Mouse (Mus musculus): ENCODE measurements around the gene Pi16. TPM values are rescaled to one million over a fixed set of nuclear protein-coding genes. Genes with fewer than 3 reads are reported as not detected.
"Not testable (repeated sequence)": the region's sequence is repeated elsewhere in the genome, so short reads cannot be mapped to it uniquely, and the experiment has no call there.

The Pi16 gene
- 1.9 and 2.4 TPM in 2 replicates for polyA plus RNA-seq (2015; fragmentation: Nextera tagmentation; extraction: Ambion mirVana)

DNA sequence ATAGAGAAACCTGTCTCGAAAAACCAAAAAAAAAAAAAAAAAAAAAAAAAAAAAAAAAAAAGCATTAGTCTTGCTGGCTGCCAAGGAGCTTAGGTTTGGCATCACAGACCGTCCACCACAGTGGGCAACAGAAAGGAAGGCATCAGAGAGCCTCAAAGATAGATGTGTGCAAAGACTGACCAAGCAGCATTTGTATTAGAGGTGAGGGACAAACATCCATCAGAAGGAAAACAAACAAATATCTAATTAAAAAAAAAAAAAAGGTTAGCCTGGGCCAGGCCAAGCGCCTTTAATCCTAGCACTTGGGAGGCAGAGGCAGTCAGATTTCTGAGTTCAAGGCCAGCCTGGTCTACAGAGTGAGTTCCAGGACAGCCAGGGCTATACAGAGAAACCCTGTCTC, at the start of gene Pi16:
Gene Pi16 (plus strand): TSS at position 301 of the 400 bp plus-strand sequence.
- H3K27me3 ChIP-seq = peaks cover 24% of the 10 kb centered on the region
- 76% methylated on average over 3 of the region's 3 CpGs for WGBS
- H3K36me3 ChIP-seq; H3K9me3 ChIP-seq; H3K4me1 ChIP-seq; H3K4me3 ChIP-seq; ATAC-seq (ENCODE audit: borderline replicate concordance, extremely low read depth, low FRiP score, low TSS enrichment); H3K9ac ChIP-seq; H3K27ac ChIP-seq; H3K4me2 ChIP-seq: not testable (repeated sequence)

- Histone ChIP-seq H3K4me3 (peak overlapping the region; percentile 64), H3K9me3 (no peaks in the 10 kb centered on the region), H3K9ac (peak overlapping the region; percentile 41), H3K27ac (peak overlapping the region; percentile 91), H3K4me2 (peak overlapping the region; percentile 58), H3K36me3 (no peaks in the 10 kb centered on the region), H3K27me3 (no peaks in the 10 kb centered on the region), H3K4me1 (peaks cover 20% of the 10 kb centered on the region)
- peak; percentile 19; the same call in 1 of the 2 replicates for ATAC-seq (ENCODE audit: borderline replicate concordance, extremely low read depth, low FRiP score, low TSS enrichment)
- WGBS = 45% methylated on average over 6 of the region's 6 CpGs
These were observed 49.4 kb upstream of the Pi16 start for GRCm38 (mm10) chr17:29267931-29268681.

DNA sequence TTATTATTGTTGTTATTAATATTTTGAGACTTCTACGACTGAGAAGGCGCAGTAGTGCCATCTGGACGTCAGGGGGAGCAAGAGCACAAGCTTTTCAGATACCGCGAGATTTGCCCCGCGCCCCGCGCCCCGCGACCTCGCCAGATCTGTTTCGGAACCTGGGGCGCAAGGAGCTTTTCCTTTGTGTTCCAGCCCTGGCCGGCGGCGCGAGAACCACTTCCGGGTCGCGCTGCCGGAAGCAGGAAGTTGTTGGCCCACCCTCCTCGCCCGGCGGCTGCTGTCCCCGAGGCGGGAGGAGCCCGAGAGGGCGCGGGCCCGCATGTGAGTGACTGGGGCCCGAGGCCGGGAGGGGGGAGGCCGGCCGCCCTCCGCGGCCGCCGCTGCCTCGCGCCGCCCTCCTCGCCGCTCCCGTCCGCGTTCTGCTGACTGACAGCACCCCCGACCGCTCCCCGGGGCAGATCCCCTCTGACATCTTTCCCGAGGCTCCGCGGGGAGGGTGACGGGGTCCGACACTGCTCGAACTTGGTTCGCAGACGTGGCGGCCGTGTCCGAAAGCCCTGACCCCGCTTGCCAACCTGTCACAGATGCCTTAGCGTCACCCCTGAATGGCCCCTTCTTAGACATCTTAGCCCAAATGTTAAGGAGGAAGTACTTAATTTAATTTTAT, 48.7 kb upstream of the Pi16 start, which contains the start of gene BC004004:
Gene BC004004 (plus strand): TSS at position 107 of the 667 bp plus-strand sequence.
- Histone ChIP-seq H3K9me3 (no peaks in the 10 kb centered on the region), H3K4me3 (peak within 1 kb of the TSS; percentile 64), H3K27me3 (no peaks in the 10 kb centered on the region), H3K9ac (peak within 1 kb of the TSS; percentile 76), H3K36me3 (no peaks in the 10 kb centered on the region), H3K4me1 (peaks cover 19% of the 10 kb centered on the region), H3K27ac (peak within 1 kb of the TSS; percentile 91), H3K4me2 (peak within 1 kb of the TSS; percentile 58)
- WGBS = under 1% methylated on average over 38 of the region's 63 CpGs
- ATAC-seq (ENCODE audit: borderline replicate concordance, extremely low read depth, low FRiP score, low TSS enrichment) = peak; percentile 91

DNA sequence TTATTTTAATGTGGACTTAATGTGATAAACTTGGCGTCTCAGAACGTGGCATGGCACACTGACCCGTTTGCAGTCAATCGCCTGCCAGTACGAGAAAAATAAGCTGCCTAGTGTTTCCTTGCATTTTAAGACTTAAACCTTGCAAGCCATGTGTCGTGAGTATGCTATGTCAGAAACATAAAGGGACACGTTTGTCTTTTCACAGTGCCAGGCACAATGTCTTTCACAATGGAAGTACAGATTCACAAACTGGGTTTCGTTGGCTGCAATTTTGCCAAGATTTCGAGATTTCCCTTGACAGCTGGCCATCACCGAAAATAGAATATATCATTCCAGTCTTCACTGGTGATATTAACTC, 48.2 kb upstream of the Pi16 start:
- Histone ChIP-seq H3K9ac (peak overlapping the region; percentile 76), H3K4me2 (peak overlapping the region; percentile 58), H3K9me3 (no peaks in the 10 kb centered on the region), H3K27me3 (no peaks in the 10 kb centered on the region), H3K4me1 (peaks cover 16% of the 10 kb centered on the region), H3K27ac (peak overlapping the region; percentile 91), H3K4me3 (peak overlapping the region; percentile 64), H3K36me3 (no peaks in the 10 kb centered on the region)
- no peak for ATAC-seq (ENCODE audit: borderline replicate concordance, extremely low read depth, low FRiP score, low TSS enrichment)
- 18% methylated on average over 10 of the region's 10 CpGs for WGBS

- Histone ChIP-seq H3K27me3 (no peaks in the 10 kb centered on the region), H3K4me1 (peaks cover 10% of the 10 kb centered on the region), H3K4me3 (no peak overlapping the region), H3K4me2 (peak overlapping the region; percentile 58), H3K9ac (no peak overlapping the region), H3K9me3 (no peaks in the 10 kb centered on the region), H3K36me3 (no peaks in the 10 kb centered on the region), H3K27ac (no peak overlapping the region)
- WGBS = 88% methylated on average over 9 of the region's 9 CpGs
- no peak for ATAC-seq (ENCODE audit: borderline replicate concordance, extremely low read depth, low FRiP score, low TSS enrichment)
These were observed 47.3 kb upstream of the Pi16 start for GRCm38 (mm10) chr17:29270148-29270698.

- ATAC-seq (ENCODE audit: borderline replicate concordance, extremely low read depth, low FRiP score, low TSS enrichment) = no peak
- Histone ChIP-seq H3K27me3 (no peaks in the 10 kb centered on the region), H3K4me1 (peaks cover 6% of the 10 kb centered on the region), H3K4me2 (no peak overlapping the region), H3K36me3 (no peaks in the 10 kb centered on the region), H3K9ac (no peak overlapping the region), H3K4me3 (no peak overlapping the region), H3K27ac (no peak overlapping the region), H3K9me3 (no peaks in the 10 kb centered on the region)
- 43% methylated on average over 7 of the region's 7 CpGs for WGBS
These were observed 44.3 kb upstream of the Pi16 start for GRCm38 (mm10) chr17:29273156-29273555.

- Histone ChIP-seq H3K27me3 (no peaks in the 10 kb centered on the region), H3K9me3 (no peaks in the 10 kb centered on the region), H3K4me3 (no peak overlapping the region), H3K27ac (no peak overlapping the region), H3K36me3 (no peaks in the 10 kb centered on the region; the same call in 1 of the 2 replicates), H3K9ac (no peak overlapping the region), H3K4me1 (peaks cover 4% of the 10 kb centered on the region; the same call in 1 of the 2 replicates), H3K4me2 (no peak overlapping the region)
- WGBS = 83% methylated on average over 11 of the region's 11 CpGs
- ATAC-seq (ENCODE audit: borderline replicate concordance, extremely low read depth, low FRiP score, low TSS enrichment) = no peak
These were observed 43.6 kb upstream of the Pi16 start for GRCm38 (mm10) chr17:29273889-29274288.

GRCm38 (mm10) chr17:29280422-29280821, 37.1 kb upstream of the Pi16 start:
- ATAC-seq (ENCODE audit: borderline replicate concordance, extremely low read depth, low FRiP score, low TSS enrichment) = no peak
- WGBS = 90% methylated on average over 5 of the region's 5 CpGs

GRCm38 (mm10) chr17:29281541-29281940, 35.9 kb upstream of the Pi16 start:
- Histone ChIP-seq H3K4me1 (no peaks in the 10 kb centered on the region), H3K4me3 (no peak overlapping the region), H3K27ac (no peak overlapping the region), H3K9ac (no peak overlapping the region), H3K36me3 (peaks cover 23% of the 10 kb centered on the region; the same call in 1 of the 2 replicates), H3K27me3 (no peaks in the 10 kb centered on the region), H3K4me2 (no peak overlapping the region), H3K9me3 (no peaks in the 10 kb centered on the region)
- ATAC-seq (ENCODE audit: borderline replicate concordance, extremely low read depth, low FRiP score, low TSS enrichment) = no peak
- 80% methylated on average over 5 of the region's 5 CpGs for WGBS

More at GRCm38 (mm10) chr17:29280422-29280821, 37.1 kb upstream of the Pi16 start:
- Histone ChIP-seq H3K4me2 (no peak overlapping the region), H3K27me3 (no peaks in the 10 kb centered on the region), H3K27ac (no peak overlapping the region), H3K9me3 (no peaks in the 10 kb centered on the region), H3K4me3 (no peak overlapping the region), H3K4me1 (no peaks in the 10 kb centered on the region), H3K36me3 (peaks cover 19% of the 10 kb centered on the region; the same call in 1 of the 2 replicates), H3K9ac (no peak overlapping the region)

DNA sequence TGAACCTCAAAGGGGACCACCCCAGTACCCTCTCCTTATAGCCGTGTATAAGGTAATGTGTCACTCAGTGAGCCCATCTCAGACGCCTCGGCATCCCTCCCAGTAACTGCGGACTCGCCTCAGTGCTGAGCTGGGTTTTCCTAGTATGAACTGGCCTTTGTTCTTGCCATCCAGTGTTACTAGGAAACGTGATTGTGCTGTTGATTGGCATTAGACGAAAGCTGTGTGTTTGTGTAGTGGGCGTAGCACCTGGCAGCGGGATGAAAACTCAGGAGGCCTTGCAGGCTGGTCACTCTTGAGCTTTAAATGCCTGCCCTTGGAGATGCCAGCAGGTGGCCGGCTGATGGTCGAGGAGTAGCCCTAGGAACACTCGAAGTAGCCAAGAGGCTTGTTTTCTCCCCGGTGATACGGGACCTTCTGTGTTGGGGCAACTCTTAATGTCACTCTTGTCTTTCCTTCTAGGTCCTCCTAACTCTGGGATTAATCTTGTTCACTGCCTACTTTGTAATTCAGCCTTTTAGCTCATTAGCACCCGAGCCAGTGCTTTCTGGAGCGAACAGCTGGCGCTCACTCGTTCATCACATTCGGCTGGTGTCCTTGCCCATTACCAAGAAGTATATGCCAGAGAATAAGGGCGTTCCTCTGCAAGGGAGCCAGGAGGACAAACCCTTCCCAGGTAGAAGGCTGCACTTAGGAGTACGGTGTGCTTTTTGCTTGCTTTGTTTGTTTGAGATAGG, 35.1 kb upstream of the Pi16 start:
- no peak overlapping the region for H3K9ac ChIP-seq
- no peaks in the 10 kb centered on the region for H3K27me3 ChIP-seq
- H3K36me3 ChIP-seq = peaks cover 23% of the 10 kb centered on the region; the same call in 1 of the 2 replicates
- 62% methylated on average over 21 of the region's 21 CpGs for WGBS
- ATAC-seq (ENCODE audit: borderline replicate concordance, extremely low read depth, low FRiP score, low TSS enrichment) = no peak
- H3K4me1 ChIP-seq = no peaks in the 10 kb centered on the region
- no peak overlapping the region for H3K27ac ChIP-seq
- H3K4me2 ChIP-seq = no peak overlapping the region
- H3K9me3 ChIP-seq = no peaks in the 10 kb centered on the region
- H3K4me3 ChIP-seq = no peak overlapping the region

DNA sequence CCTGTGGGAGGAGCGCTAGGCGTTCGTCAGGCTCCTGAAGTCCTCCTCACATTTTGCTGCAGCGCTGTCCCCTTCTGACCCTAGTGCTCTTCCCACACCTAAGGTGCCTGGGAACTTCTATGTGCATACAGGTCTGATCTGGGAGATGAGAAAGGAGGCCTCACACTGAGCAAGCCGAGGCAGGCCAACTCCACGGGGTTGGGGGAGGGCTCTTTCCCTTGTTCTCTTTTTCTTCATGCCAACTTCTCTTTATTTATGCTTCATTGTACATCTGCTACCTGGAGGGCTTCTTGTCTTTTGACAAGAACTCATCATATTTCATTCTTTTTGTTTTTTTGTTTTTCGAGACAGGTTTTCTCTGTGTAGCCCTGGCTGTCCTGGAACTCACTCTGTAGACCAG, 25.7 kb upstream of the Pi16 start:
- Histone ChIP-seq H3K36me3 (peaks cover 22% of the 10 kb centered on the region), H3K9ac (no peak overlapping the region), H3K27me3 (no peaks in the 10 kb centered on the region), H3K4me2 (no peak overlapping the region), H3K9me3 (no peaks in the 10 kb centered on the region), H3K4me1 (no peaks in the 10 kb centered on the region), H3K27ac (no peak overlapping the region), H3K4me3 (no peak overlapping the region)
- WGBS = 84% methylated on average over 7 of the region's 7 CpGs
- ATAC-seq (ENCODE audit: borderline replicate concordance, extremely low read depth, low FRiP score, low TSS enrichment) = no peak
